Mouse (Mus musculus) small intestine, adult 2 months (tissue): ENCODE results near the gene Tmem189.

ENCODE experiments used
- CTCF ChIP-seq: fragments of 200-500 bp; IDR thresholded peaks from 2 replicates; pipeline ENCODE4 v1.5.1; 2012; ENCODE audit warnings: low read depth, mild to moderate bottlenecking, control low read depth, inconsistent platforms, low read length, moderate library complexity, mixed read lengths; ENCODE audit not compliant: insufficient replicate concordance, insufficient read length; ENCODE audit errors: extremely low read depth
- POLR2A ChIP-seq: fragments of 200-500 bp; IDR thresholded peaks from 2 replicates; pipeline ENCODE4 v1.6.1; 2012; ENCODE audit warnings: low read depth, mild to moderate bottlenecking, control low read depth, inconsistent platforms, low read length, moderate library complexity

GRCm38 (mm10) chr2:167690219-167690961 is 768 bp upstream of the Tmem189 start:
- TF ChIP-seq CTCF = no peak
- TF ChIP-seq POLR2A = no peak
